Mouse (Mus musculus): ENCODE results near the gene Gm42517. TPM values are rescaled to one million over a fixed set of nuclear protein-coding genes. Genes with fewer than 3 reads are reported as not detected.
A peak's percentile ranks its signal among the peaks of the same experiment; 100 is the strongest.

Gm42517 gene
- polyA plus RNA-seq, 1 experiment, result 1.3 TPM

- no peak for DNase-seq (ENCODE audit: low read depth in 1 of 2, low spot score in 2 of 2)
- TF ChIP-seq CTCF (IDR thresholded peaks at IDR 0.05; ENCODE audit: extremely low read depth, insufficient read depth, insufficient read length, insufficient replicate concordance), result no peak
- no peak for TF ChIP-seq POLR2A (IDR thresholded peaks at IDR 0.05; ENCODE audit: low read depth, low read length)
- WGBS, result 70% methylated on average over 4 of the region's 4 CpGs
- Histone ChIP-seq H3K4me1 (ENCODE audit: control insufficient read depth, insufficient read depth, insufficient read length) (no peaks in the 10 kb centered on the region), H3K27me3 (ENCODE audit: control insufficient read depth, insufficient read depth, low read length) (no peaks in the 10 kb centered on the region), H3K36me3 (ENCODE audit: control insufficient read depth, insufficient read depth, low read length) (no peaks in the 10 kb centered on the region), H3K27ac (ENCODE audit: insufficient read depth, low read length) (no peak overlapping the region), H3K4me3 (ENCODE audit: extremely low read depth, insufficient read depth, insufficient read length) (no peak overlapping the region)
Measured at GRCm38 (mm10) chr5:108386449-108386848, 18.7 kb upstream of the Gm42517 start.

- TF ChIP-seq POLR2A (IDR thresholded peaks at IDR 0.05; ENCODE audit: low read depth, low read length) (no peak), CTCF (IDR thresholded peaks at IDR 0.05; ENCODE audit: extremely low read depth, insufficient read depth, insufficient read length, insufficient replicate concordance) (no peak)
- Histone ChIP-seq H3K4me1 (ENCODE audit: control insufficient read depth, insufficient read depth, insufficient read length) (no peaks in the 10 kb centered on the region), H3K27me3 (ENCODE audit: control insufficient read depth, insufficient read depth, low read length) (no peaks in the 10 kb centered on the region), H3K36me3 (ENCODE audit: control insufficient read depth, insufficient read depth, low read length) (no peaks in the 10 kb centered on the region), H3K4me3 (ENCODE audit: extremely low read depth, insufficient read depth, insufficient read length) (no peak overlapping the region), H3K27ac (ENCODE audit: insufficient read depth, low read length) (no peak overlapping the region)
- DNase-seq (ENCODE audit: low read depth in 1 of 2, low spot score in 2 of 2), result no peak
- 90% methylated on average over 2 of the region's 2 CpGs for WGBS
Measured at GRCm38 (mm10) chr5:108385632-108386031, 17.9 kb upstream of the Gm42517 start.

GRCm38 (mm10) chr5:108378346-108378745, 10.6 kb upstream of the Gm42517 start:
- no peaks in the 10 kb centered on the region for H3K27me3 ChIP-seq (ENCODE audit: control insufficient read depth, insufficient read depth, low read length)
- DNase-seq (ENCODE audit: low read depth in 1 of 2, low spot score in 2 of 2), result no peak
- no peaks in the 10 kb centered on the region for H3K36me3 ChIP-seq (ENCODE audit: control insufficient read depth, insufficient read depth, low read length)
- no peak overlapping the region for H3K4me3 ChIP-seq (ENCODE audit: extremely low read depth, insufficient read depth, insufficient read length)
- H3K27ac ChIP-seq (ENCODE audit: insufficient read depth, low read length), result no peak overlapping the region
- no peaks in the 10 kb centered on the region for H3K4me1 ChIP-seq (ENCODE audit: control insufficient read depth, insufficient read depth, insufficient read length)
- WGBS, result 68% methylated on average over 4 of the region's 4 CpGs
- TF ChIP-seq CTCF (IDR thresholded peaks at IDR 0.05; ENCODE audit: extremely low read depth, insufficient read depth, insufficient read length, insufficient replicate concordance) (no peak), POLR2A (IDR thresholded peaks at IDR 0.05; ENCODE audit: low read depth, low read length) (no peak)

- WGBS, result 14% methylated on average over 1 of the region's 1 CpGs
- no peak for DNase-seq (ENCODE audit: low read depth in 1 of 2, low spot score in 2 of 2)
- Histone ChIP-seq H3K27ac (ENCODE audit: insufficient read depth, low read length) (no peak overlapping the region), H3K4me1 (ENCODE audit: control insufficient read depth, insufficient read depth, insufficient read length) (no peaks in the 10 kb centered on the region), H3K36me3 (ENCODE audit: control insufficient read depth, insufficient read depth, low read length) (no peaks in the 10 kb centered on the region), H3K4me3 (ENCODE audit: extremely low read depth, insufficient read depth, insufficient read length) (no peak overlapping the region), H3K27me3 (ENCODE audit: control insufficient read depth, insufficient read depth, low read length) (no peaks in the 10 kb centered on the region)
- TF ChIP-seq CTCF (IDR thresholded peaks at IDR 0.05; ENCODE audit: extremely low read depth, insufficient read depth, insufficient read length, insufficient replicate concordance) (no peak), POLR2A (IDR thresholded peaks at IDR 0.05; ENCODE audit: low read depth, low read length) (no peak)
Measured at GRCm38 (mm10) chr5:108376059-108376458, 8.3 kb upstream of the Gm42517 start.

- DNase-seq (ENCODE audit: low read depth in 1 of 2, low spot score in 2 of 2), result no peak
- no peak for TF ChIP-seq POLR2A (IDR thresholded peaks at IDR 0.05; ENCODE audit: low read depth, low read length)
- no peak for TF ChIP-seq CTCF (IDR thresholded peaks at IDR 0.05; ENCODE audit: extremely low read depth, insufficient read depth, insufficient read length, insufficient replicate concordance)
- Histone ChIP-seq H3K27ac (ENCODE audit: insufficient read depth, low read length) (no peak overlapping the region), H3K4me1 (ENCODE audit: control insufficient read depth, insufficient read depth, insufficient read length) (no peaks in the 10 kb centered on the region), H3K36me3 (ENCODE audit: control insufficient read depth, insufficient read depth, low read length) (no peaks in the 10 kb centered on the region), H3K27me3 (ENCODE audit: control insufficient read depth, insufficient read depth, low read length) (0 out of 2 replicates have a peak, but pooled peaks cover 5% of the 10 kb centered on the region), H3K4me3 (ENCODE audit: extremely low read depth, insufficient read depth, insufficient read length) (no peak overlapping the region)
- 74% methylated on average over 5 of the region's 5 CpGs for WGBS
Measured at GRCm38 (mm10) chr5:108374079-108374478, 6.4 kb upstream of the Gm42517 start.

- H3K27me3 ChIP-seq (ENCODE audit: control insufficient read depth, insufficient read depth, low read length), result peaks cover 28% of the 10 kb centered on the region
- whole genome bisulfite sequencing, result 15% methylated on average over 6 of the region's 6 CpGs
- H3K36me3 ChIP-seq (ENCODE audit: control insufficient read depth, insufficient read depth, low read length), result no peaks in the 10 kb centered on the region
- TF ChIP-seq CTCF (IDR thresholded peaks at IDR 0.05; ENCODE audit: extremely low read depth, insufficient read depth, insufficient read length, insufficient replicate concordance) (no peak), POLR2A (IDR thresholded peaks at IDR 0.05; ENCODE audit: low read depth, low read length) (no peak)
- no peak overlapping the region for H3K4me3 ChIP-seq (ENCODE audit: extremely low read depth, insufficient read depth, insufficient read length)
- DNase-seq (ENCODE audit: low read depth in 1 of 2, low spot score in 2 of 2), result no peak
- H3K27ac ChIP-seq (ENCODE audit: insufficient read depth, low read length), result no peak overlapping the region
- peaks cover 5% of the 10 kb centered on the region; the same call in 1 of the 2 replicates for H3K4me1 ChIP-seq (ENCODE audit: control insufficient read depth, insufficient read depth, insufficient read length)
Measured at GRCm38 (mm10) chr5:108369964-108370363, 2.2 kb upstream of the Gm42517 start.

GRCm38 (mm10) chr5:108368851-108369621, 1.3 kb upstream of the Gm42517 start:
- TF ChIP-seq CTCF (IDR thresholded peaks at IDR 0.05; ENCODE audit: extremely low read depth, insufficient read depth, insufficient read length, insufficient replicate concordance) (no peak), POLR2A (IDR thresholded peaks at IDR 0.05; ENCODE audit: low read depth, low read length) (no peak)
- 1% methylated on average over 49 of the region's 49 CpGs for WGBS
- Histone ChIP-seq H3K4me1 (ENCODE audit: control insufficient read depth, insufficient read depth, insufficient read length) (peaks cover 5% of the 10 kb centered on the region; the same call in 1 of the 2 replicates), H3K4me3 (ENCODE audit: extremely low read depth, insufficient read depth, insufficient read length) (peak overlapping the region; percentile 28; the same call in 1 of the 2 replicates), H3K27me3 (ENCODE audit: control insufficient read depth, insufficient read depth, low read length) (peaks cover 29% of the 10 kb centered on the region), H3K27ac (ENCODE audit: insufficient read depth, low read length) (no peak overlapping the region), H3K36me3 (ENCODE audit: control insufficient read depth, insufficient read depth, low read length) (no peaks in the 10 kb centered on the region)
- no peak for DNase-seq (ENCODE audit: low read depth in 1 of 2, low spot score in 2 of 2)

All from spleen, adult 2 months (tissue).